Mouse (Mus musculus) MEL (cell line): ENCODE measurements around the gene Nprl3. TPM values are rescaled to one million over a fixed set of nuclear protein-coding genes. Genes with fewer than 3 reads are reported as not detected.

Source experiments
- DNase-seq: peaks from one replicate; pipeline ENCODE4 v3.0.0; 2011; ENCODE audit warnings: low read depth, low spot score
- H3K27ac ChIP-seq: 2 replicates; pipeline ENCODE4 v1.5.1; 2012; ENCODE audit warnings: low read depth, mild to moderate bottlenecking, control low read depth, low read length, moderate library complexity; ENCODE audit not compliant: control insufficient read depth
- H3K27me3 ChIP-seq, 2 experiments: fragments of 150-350 bp in 1 of 2; sonication (generic) in 1 of 2; 2 replicates each; pipeline ENCODE4 v1.6.1; 2012; ENCODE audit warnings: low read length in 2 of 2, mild to moderate bottlenecking in 2 of 2, improper control_type of control experiment in 1 of 2, moderate library complexity in 1 of 2; ENCODE audit not compliant: insufficient read depth in 2 of 2, control insufficient read depth in 1 of 2
- H3K36me3 ChIP-seq, 2 experiments: 2 replicates each; pipeline ENCODE4 v1.6.1; 2012 to 2014; ENCODE audit warnings: low read length in 2 of 2, improper control_type of control experiment in 1 of 2, inconsistent platforms in 1 of 2, mild to moderate bottlenecking in 1 of 2; ENCODE audit not compliant: insufficient read depth in 2 of 2, control insufficient read depth in 1 of 2
- H3K4me1 ChIP-seq, 2 experiments: fragments of 150-350 bp in 1 of 2; sonication (generic) in 1 of 2; 2 replicates each; pipeline ENCODE4 v1.6.1; 2012; ENCODE audit warnings: low read length in 2 of 2, improper control_type of control experiment in 1 of 2, mild to moderate bottlenecking in 1 of 2; ENCODE audit not compliant: insufficient read depth in 2 of 2, control insufficient read depth in 1 of 2
- H3K4me3 ChIP-seq, 2 experiments: fragments of 150-350 bp in 1 of 2; sonication (generic) in 1 of 2; 2 replicates each; pipeline ENCODE4 v1.5.1; 2012; ENCODE audit warnings: low read depth in 2 of 2, low read length in 2 of 2, mild to moderate bottlenecking in 2 of 2, moderate library complexity in 2 of 2, control low read depth in 1 of 2, improper control_type of control experiment in 1 of 2; ENCODE audit not compliant: control insufficient read depth in 1 of 2, insufficient read depth in 1 of 2
- H3K79me2 ChIP-seq: 2 replicates; pipeline ENCODE4 v1.6.1; 2012; ENCODE audit warnings: mild to moderate bottlenecking, low read length, moderate library complexity; ENCODE audit not compliant: control insufficient read depth, poor library complexity, insufficient read depth
- H3K9ac ChIP-seq: 2 replicates; pipeline ENCODE4 v1.6.1; 2012; ENCODE audit warnings: low read depth, mild to moderate bottlenecking, control low read depth, low read length, moderate library complexity; ENCODE audit not compliant: control insufficient read depth, poor library complexity, severe bottlenecking
- H3K9me3 ChIP-seq: fragments of 150-350 bp; sonication (generic); replicated peaks from 2 replicates; pipeline ENCODE4 v1.6.1; 2012; ENCODE audit warnings: mild to moderate bottlenecking, low read length, improper control_type of control experiment, moderate library complexity; ENCODE audit not compliant: insufficient read depth
- CHD2 ChIP-seq: IDR thresholded peaks from 2 replicates; pipeline ENCODE4 v1.6.1; 2011; ENCODE audit warnings: low read length, improper control_type of control experiment
- CTCF ChIP-seq, 3 experiments: IDR thresholded peaks in 2 of 3; conservative IDR thresholded peaks in 1 of 3; 2 replicates each; pipeline ENCODE4 v1.5.1; 2011 to 2012; ENCODE audit warnings: low read length in 3 of 3, low read depth in 2 of 3, mild to moderate bottlenecking in 2 of 3, improper control_type of control experiment in 1 of 3, inconsistent platforms in 1 of 3, mixed read lengths in 1 of 3, moderate library complexity in 1 of 3; ENCODE audit not compliant: control insufficient read depth in 1 of 3, insufficient read depth in 1 of 3, poor library complexity in 1 of 3, severe bottlenecking in 1 of 3
- E2F4 ChIP-seq: IDR thresholded peaks from 2 replicates; pipeline ENCODE4 v1.6.1; 2011; ENCODE audit warnings: low read depth, low read length, improper control_type of control experiment, borderline replicate concordance
- HCFC1 ChIP-seq: IDR thresholded peaks from 2 replicates; pipeline ENCODE4 v1.6.1; 2012; ENCODE audit warnings: low read depth, mild to moderate bottlenecking, inconsistent platforms, low read length, improper control_type of control experiment, moderate library complexity
- KAT2A ChIP-seq: conservative IDR thresholded peaks from 2 replicates; pipeline ENCODE4 v1.6.1; 2012; ENCODE audit warnings: low read depth, low read length, improper control_type of control experiment, inconsistent platforms
- MAZ ChIP-seq: IDR thresholded peaks from 2 replicates; pipeline ENCODE4 v1.6.1; 2012; ENCODE audit warnings: low read depth, mild to moderate bottlenecking, inconsistent platforms, low read length, improper control_type of control experiment
- MEF2A ChIP-seq: IDR thresholded peaks from 2 replicates; pipeline ENCODE4 v1.6.1; 2014; ENCODE audit warnings: low read depth, mild to moderate bottlenecking, inconsistent platforms, low read length, improper control_type of control experiment; ENCODE audit not compliant: poor library complexity, insufficient replicate concordance, severe bottlenecking; ENCODE audit errors: extremely low read depth
- MYB ChIP-seq: IDR thresholded peaks from 2 replicates; pipeline ENCODE4 v1.6.1; 2011; ENCODE audit warnings: mild to moderate bottlenecking, low read depth, low read length, improper control_type of control experiment
- NRF1 ChIP-seq: IDR thresholded peaks from 2 replicates; pipeline ENCODE4 v1.6.1; 2014; ENCODE audit warnings: low read depth, mild to moderate bottlenecking, inconsistent platforms, low read length, improper control_type of control experiment, moderate library complexity; ENCODE audit not compliant: poor library complexity, insufficient read depth, severe bottlenecking
- POLR2AphosphoS2 ChIP-seq: IDR thresholded peaks from 2 replicates; pipeline ENCODE4 v1.6.1; 2011; ENCODE audit warnings: low read length, improper control_type of control experiment
- RCOR1 ChIP-seq: IDR thresholded peaks from 2 replicates; pipeline ENCODE4 v1.6.1; 2012; ENCODE audit warnings: low read depth, mild to moderate bottlenecking, inconsistent platforms, low read length, improper control_type of control experiment
- SMC3 ChIP-seq: IDR thresholded peaks from 2 replicates; pipeline ENCODE4 v1.6.1; 2011; ENCODE audit warnings: low read depth, low read length, improper control_type of control experiment
- TCF12 ChIP-seq: IDR thresholded peaks from 2 replicates; pipeline ENCODE4 v1.6.1; 2014; ENCODE audit warnings: low read depth, mild to moderate bottlenecking, inconsistent platforms, low read length, improper control_type of control experiment, moderate library complexity
- UBTF ChIP-seq: IDR thresholded peaks from 2 replicates; pipeline ENCODE4 v1.6.1; 2012; ENCODE audit warnings: low read depth, mild to moderate bottlenecking, inconsistent platforms, low read length, improper control_type of control experiment, moderate library complexity, borderline replicate concordance; ENCODE audit not compliant: insufficient read depth
- USF1 ChIP-seq: IDR thresholded peaks from 2 replicates; pipeline ENCODE4 v1.6.1; 2014; ENCODE audit warnings: low read depth, mild to moderate bottlenecking, inconsistent platforms, low read length, improper control_type of control experiment, moderate library complexity
- USF2 ChIP-seq, 2 experiments: IDR thresholded peaks; 2 replicates each; pipeline ENCODE4 v1.6.1; 2011 to 2012; ENCODE audit warnings: improper control_type of control experiment in 2 of 2, low read length in 2 of 2, borderline replicate concordance in 1 of 2, inconsistent platforms in 1 of 2, low read depth in 1 of 2, mild to moderate bottlenecking in 1 of 2; ENCODE audit not compliant: insufficient read depth in 1 of 2
- ZC3H11A ChIP-seq: IDR thresholded peaks from 2 replicates; pipeline ENCODE4 v1.6.1; 2012; ENCODE audit warnings: low read depth, mild to moderate bottlenecking, inconsistent platforms, low read length, improper control_type of control experiment
- ZKSCAN1 ChIP-seq: IDR thresholded peaks from 2 replicates; pipeline ENCODE4 v1.6.1; 2012; ENCODE audit warnings: low read depth, mild to moderate bottlenecking, inconsistent platforms, low read length, improper control_type of control experiment, moderate library complexity
- ZMIZ1 ChIP-seq: IDR thresholded peaks from 2 replicates; pipeline ENCODE4 v1.6.1; 2012; ENCODE audit warnings: low read depth, mild to moderate bottlenecking, inconsistent platforms, low read length, improper control_type of control experiment, moderate library complexity
- polyA plus RNA-seq, 2 experiments: library from polyadenylated mRNA; stranded (reverse) in 1 of 2; unstranded in 1 of 2; fragments of >175 nt in 1 of 2; fragments of >200 nt in 1 of 2; gene quantifications; 2 replicates each; pipeline versions ENCODE4 v1.2.1 to v1.2.4; 2012; ENCODE audit warnings: low replicate concordance in 2 of 2, low read depth in 1 of 2; ENCODE audit not compliant: insufficient read length in 2 of 2, insufficient read depth in 1 of 2, missing spikeins in 1 of 2
- total RNA-seq: library from RNA; depleted of rRNA; stranded (reverse); fragments of 300-350 nt; gene quantifications from 2 replicates; pipeline ENCODE4 v1.2.3, GENCODE M21; 2012

Gene Nprl3
- total and polyA plus RNA-seq, 3 experiments: 14.1 to 18.4 TPM; not detected in 1

GRCm38 (mm10) chr11:32223297-32223967, 44.1 kb downstream of the Nprl3 start:
- H3K27me3 ChIP-seq: peaks cover 10 to 14% of the 10 kb centered on the region in 2 experiments
- DNase-seq: peak; percentile 50
- no peak overlapping the region for H3K9ac ChIP-seq
- H3K79me2 ChIP-seq: peaks cover 11% of the 10 kb centered on the region
- peaks cover 0 to 13% of the 10 kb centered on the region in 2 experiments; a peak in 2 of 4 replicates for H3K36me3 ChIP-seq
- H3K27ac ChIP-seq: no peak overlapping the region
- no peak overlapping the region for H3K4me3 ChIP-seq
- H3K4me1 ChIP-seq: peaks cover 9 to 29% of the 10 kb centered on the region in 2 experiments
- TF ChIP-seq ZKSCAN1 (no peak), MEF2A (no peak), ZMIZ1 (no peak), CTCF (IDR thresholded peaks at IDR 0.05 in 2 of 3, conservative IDR thresholded peaks at IDR 0.05 in 1 of 3; ENCODE audit: control insufficient read depth in 1 of 3, insufficient read depth in 1 of 3, low read depth in 2 of 3, low read length in 3 of 3, poor library complexity in 1 of 3, severe bottlenecking in 1 of 3) (peak; percentile 26 to 50 (median 38); a peak in 5 of 6 replicates)
- H3K9me3 ChIP-seq: no peaks in the 10 kb centered on the region

GRCm38 (mm10) chr11:32222570-32223194, 44.8 kb downstream of the Nprl3 start:
- Histone ChIP-seq H3K27me3 (peaks cover 10 to 14% of the 10 kb centered on the region in 2 experiments), H3K36me3 (peaks cover 0 to 13% of the 10 kb centered on the region in 2 experiments; a peak in 2 of 4 replicates), H3K4me1 (peaks cover 9 to 29% of the 10 kb centered on the region in 2 experiments), H3K27ac (no peak overlapping the region), H3K9ac (peak overlapping the region; percentile 79), H3K4me3 (peak overlapping the region; percentile 51 to 60; a peak in 3 of 4 replicates), H3K79me2 (peaks cover 11% of the 10 kb centered on the region), H3K9me3 (no peaks in the 10 kb centered on the region)
- no peak for DNase-seq
- TF ChIP-seq ZKSCAN1 (no peak), CHD2 (no peak), TCF12 (no peak), E2F4 (no peak), NRF1 (no peak), POLR2AphosphoS2 (no peak), RCOR1 (no peak), ZC3H11A (no peak), MAZ (no peak), USF1 (no peak), MYB (no peak), KAT2A (no peak), SMC3 (no peak), HCFC1 (no peak), UBTF (no peak), ZMIZ1 (no peak), USF2 (IDR thresholded peaks at IDR 0.05; ENCODE audit: borderline replicate concordance in 1 of 2, insufficient read depth in 1 of 2, low read depth in 1 of 2, low read length in 2 of 2) (no peak)
